20 mouse cellular contexts compared by ENCODE assay signal in the genomic region with DNA sequence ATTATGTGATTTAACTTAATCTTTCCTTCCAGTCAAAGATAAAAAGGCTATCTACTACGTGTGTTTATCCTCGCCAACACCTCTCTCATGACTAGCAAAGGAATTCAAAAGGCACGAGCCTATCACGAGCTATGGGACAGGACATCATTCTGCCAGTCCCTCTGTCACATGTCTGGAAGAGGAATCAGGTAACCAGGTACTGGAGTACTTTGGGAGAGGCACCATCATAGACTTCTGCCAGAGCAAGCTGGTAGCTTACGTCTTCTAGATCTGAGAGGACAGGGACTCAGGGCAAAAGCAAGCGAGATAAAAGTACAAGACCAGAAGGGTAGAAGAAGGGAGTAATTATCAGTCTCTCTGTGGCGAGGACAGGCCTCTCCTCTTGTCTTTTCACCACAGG.
"Had no signal": no experiment of that assay in that cellular context is flagged by ENCODE, and none has a peak within 500 bp of the region (broad histone marks: within the 10 kb centered on the region; RNA-seq: fewer than 3 reads in every experiment).

No protein-coding gene starts in this region.

- H3K4me1 ChIP-seq: heart, embryonic 12.5 days; hindbrain, embryonic 10.5 days; hindbrain, embryonic 12.5 days; hindbrain, embryonic 13.5 days; hindbrain, embryonic 15.5 days; intestine, embryonic 15.5 days; kidney, embryonic 15.5 days had no signal

- H3K4me3 ChIP-seq: heart, embryonic 12.5 days; heart, embryonic 13.5 days; heart, embryonic 15.5 days; hindbrain, embryonic 10.5 days; hindbrain, embryonic 12.5 days; hindbrain, embryonic 13.5 days; hindbrain, embryonic 15.5 days; intestine, embryonic 15.5 days; kidney, embryonic 15.5 days; layer of hippocampus, adult 2 months; left cerebral cortex, adult 2 months had no signal

- H3K27me3 ChIP-seq: heart, embryonic 12.5 days; heart, embryonic 15.5 days; hindbrain, embryonic 12.5 days; hindbrain, embryonic 15.5 days; intestine, embryonic 15.5 days; kidney, embryonic 15.5 days had no signal

- H3K27ac ChIP-seq: heart, embryonic 13.5 days; heart, embryonic 15.5 days; hindbrain, embryonic 10.5 days; hindbrain, embryonic 12.5 days; hindbrain, embryonic 13.5 days; hindbrain, embryonic 14.5 days; hindbrain, embryonic 15.5 days; hindbrain, postnatal 0 days; intestine, embryonic 15.5 days; kidney, embryonic 15.5 days; kidney, postnatal 0 days; layer of hippocampus, adult 2 months; left cerebral cortex, adult 2 months had no signal

- H3K9ac ChIP-seq: heart, embryonic 12.5 days; heart, embryonic 13.5 days; heart, embryonic 15.5 days; hindbrain, embryonic 12.5 days; hindbrain, embryonic 13.5 days; hindbrain, embryonic 14.5 days; hindbrain, embryonic 15.5 days; intestine, embryonic 15.5 days; kidney, embryonic 15.5 days had no signal

- H3K9me3 ChIP-seq: heart, embryonic 12.5 days; heart, embryonic 13.5 days; heart, embryonic 15.5 days; hindbrain, embryonic 10.5 days; hindbrain, embryonic 12.5 days; hindbrain, embryonic 13.5 days; hindbrain, embryonic 15.5 days; intestine, embryonic 15.5 days; kidney, embryonic 15.5 days had no signal

- DNase-seq: layer of hippocampus, adult 9-11 months; layer of hippocampus, postnatal 36 days had no signal

- ATAC-seq: hindbrain, embryonic 16.5 days; hindbrain, postnatal 0 days; inflammation-experienced regulatory T-cells, adult 6 months; intestine, embryonic 15.5 days; intestine, embryonic 16.5 days; intestine, postnatal 0 days had no signal

- H3K36me3 ChIP-seq: heart, embryonic 12.5 days; heart, embryonic 13.5 days; heart, embryonic 15.5 days; hindbrain, embryonic 10.5 days; hindbrain, embryonic 12.5 days; hindbrain, embryonic 13.5 days; hindbrain, embryonic 15.5 days; intestine, embryonic 15.5 days; kidney, embryonic 15.5 days had no signal

- H3K4me2 ChIP-seq: heart, embryonic 12.5 days; heart, embryonic 13.5 days; heart, embryonic 15.5 days; hindbrain, embryonic 12.5 days; hindbrain, embryonic 13.5 days; hindbrain, embryonic 14.5 days; hindbrain, embryonic 15.5 days; intestine, embryonic 15.5 days; kidney, embryonic 15.5 days had no signal
